Mouse (Mus musculus): ENCODE data around the gene Pop7. TPM values are rescaled to one million over a fixed set of nuclear protein-coding genes. Genes with fewer than 3 reads are reported as not detected.

Gene Pop7
- polyA plus RNA-seq, 2 experiments = 40.6 to 54.2 TPM

DNA sequence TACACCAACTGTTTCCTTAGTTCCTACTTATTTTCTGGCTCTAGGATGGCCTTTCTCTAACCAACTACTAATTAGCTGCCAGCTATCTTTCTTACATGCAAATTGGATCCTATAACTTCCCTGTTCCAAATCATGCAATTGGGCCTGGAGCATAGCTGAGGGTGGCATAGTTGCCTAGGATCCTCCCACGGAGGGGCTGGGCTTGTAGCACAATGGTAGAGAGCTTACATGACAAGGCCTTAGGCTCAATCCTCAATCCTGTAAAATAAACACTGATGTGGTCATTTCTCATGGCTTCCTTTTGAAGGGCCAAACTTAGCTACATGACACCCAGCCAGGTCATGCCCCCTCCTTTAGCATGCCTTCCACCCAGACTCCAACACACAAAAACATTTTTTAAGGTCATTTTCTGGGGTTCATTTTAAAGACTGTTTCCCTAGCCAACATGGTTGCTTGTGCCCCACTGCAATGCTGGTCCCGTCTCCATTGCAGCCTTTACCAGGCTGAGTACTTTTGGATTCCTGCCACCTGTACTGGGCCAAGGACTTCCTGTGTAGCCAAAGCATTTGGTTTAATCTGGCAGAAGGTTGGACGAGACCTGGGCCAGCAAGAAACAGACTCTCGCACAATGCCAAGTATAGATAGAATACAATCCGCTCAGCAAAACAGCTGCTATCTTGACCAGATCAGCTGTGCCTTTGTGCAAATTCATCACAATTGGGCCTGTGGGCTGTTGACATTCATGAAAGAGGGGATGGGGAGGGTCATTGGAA is 39.6 kb upstream of the Pop7 start:
- Histone ChIP-seq H3K27me3 (ENCODE audit: control insufficient read depth, insufficient read depth, low read length) (no peaks in the 10 kb centered on the region), H3K9ac (ENCODE audit: low read depth, low read length, severe bottlenecking) (no peak overlapping the region), H3K4me2 (replicated peaks; ENCODE audit: low read depth, low read length, severe bottlenecking) (no peak overlapping the region), H3K36me3 (ENCODE audit: control insufficient read depth, insufficient read depth, low read length) (no peaks in the 10 kb centered on the region), H3K27ac (replicated peaks; ENCODE audit: low read depth, low read length) (no peak overlapping the region), H3K4me1 (ENCODE audit: control insufficient read depth, insufficient read depth, low read length) (no peaks in the 10 kb centered on the region), H3K9me3 (ENCODE audit: control insufficient read depth, low read length) (no peaks in the 10 kb centered on the region), H3K4me3 (replicated peaks; ENCODE audit: low read length) (no peak overlapping the region)
- DNase-seq (ENCODE audit: low spot score) = no peak
- no peak for TF ChIP-seq POLR2A (IDR thresholded peaks at IDR 0.05; ENCODE audit: borderline replicate concordance, extremely low read depth, insufficient read depth, insufficient read length)
- 73% methylated on average over 5 of the region's 5 CpGs for WGBS
- no peak for ATAC-seq (ENCODE audit: low FRiP score, low read depth)

DNA sequence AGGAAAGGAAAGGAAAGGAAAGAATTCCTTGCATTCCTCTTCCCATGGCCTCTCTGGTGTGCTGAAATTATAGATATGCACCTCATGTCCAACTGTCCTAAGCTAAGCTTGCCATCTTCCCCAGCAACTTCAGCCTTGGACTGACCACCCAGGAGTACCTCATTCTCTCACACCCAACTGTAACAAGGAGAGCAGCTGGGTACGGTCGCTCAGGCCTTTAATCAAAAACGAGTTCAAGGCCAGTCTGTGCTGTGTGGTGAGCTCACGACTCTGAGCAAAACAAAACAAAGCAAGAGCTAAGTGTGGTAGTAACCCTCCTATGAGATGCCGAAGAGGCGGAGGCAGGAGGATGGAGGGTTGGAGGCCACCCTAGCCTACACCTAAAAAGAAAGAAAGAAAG is 38.7 kb upstream of the Pop7 start:
- ATAC-seq (ENCODE audit: low FRiP score, low read depth) = no peak
- no peak for TF ChIP-seq POLR2A (IDR thresholded peaks at IDR 0.05; ENCODE audit: borderline replicate concordance, extremely low read depth, insufficient read depth, insufficient read length)
- Histone ChIP-seq H3K4me2 (replicated peaks; ENCODE audit: low read depth, low read length, severe bottlenecking) (no peak overlapping the region), H3K27ac (replicated peaks; ENCODE audit: low read depth, low read length) (no peak overlapping the region), H3K27me3 (ENCODE audit: control insufficient read depth, insufficient read depth, low read length) (no peaks in the 10 kb centered on the region), H3K9ac (ENCODE audit: low read depth, low read length, severe bottlenecking) (no peak overlapping the region), H3K9me3 (ENCODE audit: control insufficient read depth, low read length) (no peaks in the 10 kb centered on the region), H3K4me3 (replicated peaks; ENCODE audit: low read length) (no peak overlapping the region), H3K36me3 (ENCODE audit: control insufficient read depth, insufficient read depth, low read length) (no peaks in the 10 kb centered on the region), H3K4me1 (ENCODE audit: control insufficient read depth, insufficient read depth, low read length) (no peaks in the 10 kb centered on the region)
- DNase-seq (ENCODE audit: low spot score) = no peak
- WGBS = 68% methylated on average over 6 of the region's 6 CpGs

DNA sequence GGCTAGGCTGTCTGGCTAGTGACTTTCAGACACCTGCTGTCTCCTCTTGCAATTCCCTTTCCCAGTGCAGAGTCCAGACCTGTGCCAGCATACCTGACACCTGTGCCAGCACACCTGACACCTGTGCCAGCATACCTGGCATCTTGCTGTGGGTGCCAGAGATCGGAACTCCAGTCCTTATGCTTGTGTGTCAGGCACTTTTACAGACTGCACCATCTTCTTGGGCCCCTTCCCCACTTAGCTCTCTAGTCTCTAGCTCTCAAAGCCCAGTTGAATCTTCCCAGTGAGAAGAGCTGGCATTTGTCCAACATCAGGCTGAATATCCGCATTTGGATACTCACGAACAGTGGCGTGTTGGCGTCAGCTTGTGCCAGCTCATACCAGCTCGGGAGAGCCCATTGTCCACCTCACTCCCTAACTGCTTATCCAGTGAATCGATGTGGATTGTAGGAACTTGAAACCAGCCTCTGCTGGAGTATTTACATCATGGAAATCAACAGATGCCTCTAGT is 37.0 kb upstream of the Pop7 start:
- 71% methylated on average over 7 of the region's 7 CpGs for WGBS
- H3K9me3 ChIP-seq (ENCODE audit: control insufficient read depth, low read length) = no peaks in the 10 kb centered on the region
- no peaks in the 10 kb centered on the region for H3K27me3 ChIP-seq (ENCODE audit: control insufficient read depth, insufficient read depth, low read length)
- no peak overlapping the region for H3K27ac ChIP-seq (replicated peaks; ENCODE audit: low read depth, low read length)
- no peaks in the 10 kb centered on the region for H3K4me1 ChIP-seq (ENCODE audit: control insufficient read depth, insufficient read depth, low read length)
- DNase-seq (ENCODE audit: low spot score) (no peak), ATAC-seq (ENCODE audit: low FRiP score, low read depth) (no peak)
- H3K4me2 ChIP-seq (replicated peaks; ENCODE audit: low read depth, low read length, severe bottlenecking) = no peak overlapping the region
- no peak overlapping the region for H3K9ac ChIP-seq (ENCODE audit: low read depth, low read length, severe bottlenecking)
- no peak overlapping the region for H3K4me3 ChIP-seq (replicated peaks; ENCODE audit: low read length)
- H3K36me3 ChIP-seq (ENCODE audit: control insufficient read depth, insufficient read depth, low read length) = no peaks in the 10 kb centered on the region
- no peak for TF ChIP-seq POLR2A (IDR thresholded peaks at IDR 0.05; ENCODE audit: borderline replicate concordance, extremely low read depth, insufficient read depth, insufficient read length)

DNA sequence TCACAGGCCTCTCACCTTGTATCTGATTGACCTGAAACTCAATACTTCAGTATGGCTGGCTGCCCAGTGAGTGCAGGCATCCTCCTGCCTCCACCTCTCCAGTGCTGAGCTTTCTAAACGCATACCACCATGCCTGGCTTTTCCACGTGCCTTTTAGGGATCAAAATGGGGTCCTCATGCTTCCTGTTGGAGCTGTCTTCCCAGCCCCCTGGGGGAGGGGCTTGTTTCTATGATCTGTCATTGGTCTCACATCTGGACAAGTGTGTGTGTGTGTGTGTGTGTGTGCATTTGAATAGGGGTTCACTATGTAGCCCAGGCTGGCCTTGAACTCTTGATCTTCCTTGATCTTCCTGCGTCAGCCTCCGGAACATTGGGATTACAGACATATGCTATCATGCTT is 35.1 kb upstream of the Pop7 start:
- ATAC-seq (ENCODE audit: low FRiP score, low read depth) = no peak
- Histone ChIP-seq H3K9me3 (ENCODE audit: control insufficient read depth, low read length) (no peaks in the 10 kb centered on the region), H3K36me3 (ENCODE audit: control insufficient read depth, insufficient read depth, low read length) (no peaks in the 10 kb centered on the region), H3K27me3 (ENCODE audit: control insufficient read depth, insufficient read depth, low read length) (no peaks in the 10 kb centered on the region), H3K4me1 (ENCODE audit: control insufficient read depth, insufficient read depth, low read length) (no peaks in the 10 kb centered on the region), H3K4me2 (replicated peaks; ENCODE audit: low read depth, low read length, severe bottlenecking) (no peak overlapping the region), H3K9ac (ENCODE audit: low read depth, low read length, severe bottlenecking) (no peak overlapping the region), H3K4me3 (replicated peaks; ENCODE audit: low read length) (no peak overlapping the region), H3K27ac (replicated peaks; ENCODE audit: low read depth, low read length) (no peak overlapping the region)
- no peak for DNase-seq (ENCODE audit: low spot score)
- 65% methylated on average over 4 of the region's 4 CpGs for WGBS
- no peak for TF ChIP-seq POLR2A (IDR thresholded peaks at IDR 0.05; ENCODE audit: borderline replicate concordance, extremely low read depth, insufficient read depth, insufficient read length)

DNA sequence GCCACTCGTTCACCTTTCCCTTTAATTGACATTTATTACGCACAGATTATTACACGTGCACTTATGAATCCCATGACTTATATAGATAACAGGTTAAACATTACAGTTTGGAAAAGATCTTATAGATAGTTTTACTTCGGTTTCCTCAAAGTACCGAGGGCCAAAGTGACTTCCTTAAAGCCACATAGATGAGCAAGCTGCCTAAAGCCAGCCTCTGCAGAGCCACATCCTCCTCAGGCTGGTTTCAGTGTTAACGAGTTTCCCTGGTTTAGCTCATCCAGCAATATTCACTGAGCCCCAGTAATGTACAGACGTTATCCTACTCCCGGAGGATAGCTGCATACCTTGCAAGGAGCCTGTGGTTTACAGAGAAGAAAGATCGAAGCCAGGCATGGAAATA is 33.0 kb upstream of the Pop7 start:
- Histone ChIP-seq H3K27me3 (ENCODE audit: control insufficient read depth, insufficient read depth, low read length) (no peaks in the 10 kb centered on the region), H3K9ac (ENCODE audit: low read depth, low read length, severe bottlenecking) (no peak overlapping the region), H3K9me3 (ENCODE audit: control insufficient read depth, low read length) (no peaks in the 10 kb centered on the region), H3K36me3 (ENCODE audit: control insufficient read depth, insufficient read depth, low read length) (no peaks in the 10 kb centered on the region), H3K4me3 (replicated peaks; ENCODE audit: low read length) (no peak overlapping the region), H3K4me2 (replicated peaks; ENCODE audit: low read depth, low read length, severe bottlenecking) (no peak overlapping the region), H3K27ac (replicated peaks; ENCODE audit: low read depth, low read length) (no peak overlapping the region), H3K4me1 (ENCODE audit: control insufficient read depth, insufficient read depth, low read length) (no peaks in the 10 kb centered on the region)
- DNase-seq (ENCODE audit: low spot score) (no peak), ATAC-seq (ENCODE audit: low FRiP score, low read depth) (no peak)
- no peak for TF ChIP-seq POLR2A (IDR thresholded peaks at IDR 0.05; ENCODE audit: borderline replicate concordance, extremely low read depth, insufficient read depth, insufficient read length)
- 76% methylated on average over 9 of the region's 9 CpGs for WGBS

Measured in limb, embryonic 14.5 days (tissue).